Mouse (Mus musculus) testis, adult 2 months (tissue): ENCODE data around the gene Bahcc1.

Experiments
- CTCF ChIP-seq: fragments of 200-500 bp; IDR thresholded peaks from 2 replicates; pipeline ENCODE4 v1.5.1; 2012; ENCODE audit warnings: low read depth, mild to moderate bottlenecking, inconsistent platforms, low read length, moderate library complexity; ENCODE audit not compliant: control insufficient read depth, insufficient read depth, insufficient replicate concordance
- POLR2A ChIP-seq: fragments of 200-500 bp; IDR thresholded peaks from 2 replicates; pipeline ENCODE4 v1.6.1; 2012; ENCODE audit warnings: low read depth, mild to moderate bottlenecking, inconsistent platforms, low read length, moderate library complexity; ENCODE audit not compliant: control insufficient read depth

- TF ChIP-seq POLR2A, result no peak
- TF ChIP-seq CTCF, result no peak
These were observed 48.5 kb downstream of the Bahcc1 start for GRCm38 (mm10) chr11:120281197-120281596.
